Mouse (Mus musculus): Measurements from ENCODE around the gene Zscan2.

Zscan2 gene

GRCm38 (mm10) chr7:80843910-80844640 lies 16.6 kb upstream of the Zscan2 start:
- DNase-seq (ENCODE audit: low spot score), result no peak

- no peak for DNase-seq (ENCODE audit: low spot score)
These were observed 16.0 kb upstream of the Zscan2 start for GRCm38 (mm10) chr7:80844691-80845090.

- DNase-seq (ENCODE audit: low spot score), result no peak
These were observed 15.0 kb upstream of the Zscan2 start for GRCm38 (mm10) chr7:80845621-80846279.

GRCm38 (mm10) chr7:80846280-80846678 lies 14.4 kb upstream of the Zscan2 start:
- DNase-seq (ENCODE audit: low spot score), result no peak

- DNase-seq (ENCODE audit: low spot score), result no peak
These were observed 14.0 kb upstream of the Zscan2 start for GRCm38 (mm10) chr7:80846709-80847108.

- DNase-seq (ENCODE audit: low spot score), result no peak
These were observed 11.5 kb upstream of the Zscan2 start for GRCm38 (mm10) chr7:80849267-80849666.

GRCm38 (mm10) chr7:80849710-80850109 lies 11.0 kb upstream of the Zscan2 start:
- DNase-seq (ENCODE audit: low spot score), result no peak

- DNase-seq (ENCODE audit: low spot score), result no peak
These were observed 10.2 kb upstream of the Zscan2 start for GRCm38 (mm10) chr7:80850520-80850919.

GRCm38 (mm10) chr7:80853218-80853617 lies 7.5 kb upstream of the Zscan2 start:
- no peak for DNase-seq (ENCODE audit: low spot score)

GRCm38 (mm10) chr7:80855316-80855715 lies 5.4 kb upstream of the Zscan2 start:
- DNase-seq (ENCODE audit: low spot score), result no peak

- no peak for DNase-seq (ENCODE audit: low spot score)
These were observed 3.5 kb upstream of the Zscan2 start for GRCm38 (mm10) chr7:80857181-80857580.

- peak; percentile 55 for DNase-seq (ENCODE audit: low spot score)
These were observed 493 bp upstream of the Zscan2 start for GRCm38 (mm10) chr7:80860227-80860626.

GRCm38 (mm10) chr7:80862475-80862874 lies 1.8 kb downstream of the Zscan2 start:
- no peak for DNase-seq (ENCODE audit: low spot score)

- DNase-seq (ENCODE audit: low spot score), result no peak
These were observed 2.8 kb downstream of the Zscan2 start for GRCm38 (mm10) chr7:80863520-80863919.

- DNase-seq (ENCODE audit: low spot score), result no peak
These were observed 3.4 kb downstream of the Zscan2 start for GRCm38 (mm10) chr7:80864151-80864550.

- DNase-seq (ENCODE audit: low spot score), result no peak
These were observed 4.1 kb downstream of the Zscan2 start for GRCm38 (mm10) chr7:80864831-80865230.

- DNase-seq (ENCODE audit: low spot score), result no peak
These were observed 4.8 kb downstream of the Zscan2 start for GRCm38 (mm10) chr7:80865521-80865920.

- DNase-seq (ENCODE audit: low spot score), result no peak
These were observed 5.9 kb downstream of the Zscan2 start for GRCm38 (mm10) chr7:80866514-80867147.

GRCm38 (mm10) chr7:80868686-80869085 lies 8.0 kb downstream of the Zscan2 start:
- no peak for DNase-seq (ENCODE audit: low spot score)

GRCm38 (mm10) chr7:80873038-80873437 lies 12.3 kb downstream of the Zscan2 start:
- DNase-seq (ENCODE audit: low spot score), result no peak

GRCm38 (mm10) chr7:80873631-80874030 lies 12.9 kb downstream of the Zscan2 start:
- DNase-seq (ENCODE audit: low spot score), result no peak

- no peak for DNase-seq (ENCODE audit: low spot score)
These were observed 15.0 kb downstream of the Zscan2 start for GRCm38 (mm10) chr7:80875727-80876126.

- peak; percentile 36 for DNase-seq (ENCODE audit: low spot score)
These were observed 22.2 kb downstream of the Zscan2 start for GRCm38 (mm10) chr7:80882830-80883505.

Measured in ovary, adult 18-20 months (tissue).